Mouse (Mus musculus): ENCODE data around the gene Ifit1. TPM values are rescaled to one million over a fixed set of nuclear protein-coding genes. Genes with fewer than 3 reads are reported as not detected.

The Ifit1 gene
- polyA plus RNA-seq, 1 experiment: not detected

DNA sequence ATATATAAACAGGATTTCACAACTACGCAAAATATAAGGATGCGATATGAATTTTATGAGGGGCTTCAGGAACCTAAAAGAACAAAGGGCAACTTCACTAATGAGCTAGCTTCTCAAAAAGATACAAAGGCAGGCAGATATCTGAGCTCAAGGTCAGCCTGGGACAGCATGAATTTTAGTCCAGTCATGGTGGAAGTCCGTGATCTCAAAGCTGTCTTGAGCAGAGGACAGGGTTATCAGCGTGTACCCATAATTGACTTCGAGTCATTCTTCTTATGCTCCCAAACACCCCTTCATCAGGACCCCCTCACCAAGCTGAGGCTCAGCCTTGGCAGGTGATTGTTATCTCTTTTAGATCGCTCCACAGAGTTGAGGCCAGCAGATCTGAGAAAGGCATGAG lies 10.3 kb downstream of the Ifit1 start:
- TF ChIP-seq CTCF (IDR thresholded peaks at IDR 0.05; ENCODE audit: insufficient read depth, low read depth, low read length) (no peak), POLR2A (IDR thresholded peaks at IDR 0.05; ENCODE audit: insufficient read depth, low read depth, low read length) (no peak)
- H3K4me3 ChIP-seq (ENCODE audit: insufficient read depth, low read depth, low read length): no peak overlapping the region
- WGBS: 90% methylated on average over 6 of the region's 6 CpGs
- no peak overlapping the region for H3K27ac ChIP-seq (ENCODE audit: insufficient read depth, low read depth, low read length)
- H3K4me1 ChIP-seq (ENCODE audit: control insufficient read depth, insufficient read depth, low read length): no peaks in the 10 kb centered on the region

DNA sequence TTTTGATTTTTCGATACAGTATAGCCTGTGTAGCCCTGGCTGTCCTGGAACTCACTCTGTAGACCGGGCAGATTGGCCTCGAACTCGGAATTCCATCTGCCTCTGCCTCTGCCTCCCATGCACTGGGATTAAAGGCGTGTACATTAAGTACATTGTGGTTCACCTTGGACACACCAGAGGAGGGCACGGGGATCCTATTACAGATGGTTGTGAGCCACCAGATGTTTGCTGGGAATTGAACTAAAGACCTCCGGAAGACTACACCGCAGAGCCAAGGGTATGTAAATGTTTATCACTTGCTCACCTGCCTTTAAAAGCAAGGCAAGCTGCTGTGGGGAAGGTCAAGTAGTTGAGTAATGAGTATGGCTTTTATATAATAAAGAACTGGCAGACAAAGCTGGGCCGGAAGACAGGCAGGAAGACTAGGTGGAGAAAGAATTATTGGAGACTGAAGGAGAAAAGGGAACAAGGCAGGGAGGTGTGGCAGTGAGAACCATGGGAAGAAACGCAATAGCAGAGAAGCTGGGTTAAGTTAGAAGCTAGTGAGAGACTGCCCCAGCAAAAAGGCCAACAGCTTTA lies 14.6 kb downstream of the Ifit1 start:
- no peak for TF ChIP-seq POLR2A (IDR thresholded peaks at IDR 0.05; ENCODE audit: insufficient read depth, low read depth, low read length)
- no peak for TF ChIP-seq CTCF (IDR thresholded peaks at IDR 0.05; ENCODE audit: insufficient read depth, low read depth, low read length)

DNA sequence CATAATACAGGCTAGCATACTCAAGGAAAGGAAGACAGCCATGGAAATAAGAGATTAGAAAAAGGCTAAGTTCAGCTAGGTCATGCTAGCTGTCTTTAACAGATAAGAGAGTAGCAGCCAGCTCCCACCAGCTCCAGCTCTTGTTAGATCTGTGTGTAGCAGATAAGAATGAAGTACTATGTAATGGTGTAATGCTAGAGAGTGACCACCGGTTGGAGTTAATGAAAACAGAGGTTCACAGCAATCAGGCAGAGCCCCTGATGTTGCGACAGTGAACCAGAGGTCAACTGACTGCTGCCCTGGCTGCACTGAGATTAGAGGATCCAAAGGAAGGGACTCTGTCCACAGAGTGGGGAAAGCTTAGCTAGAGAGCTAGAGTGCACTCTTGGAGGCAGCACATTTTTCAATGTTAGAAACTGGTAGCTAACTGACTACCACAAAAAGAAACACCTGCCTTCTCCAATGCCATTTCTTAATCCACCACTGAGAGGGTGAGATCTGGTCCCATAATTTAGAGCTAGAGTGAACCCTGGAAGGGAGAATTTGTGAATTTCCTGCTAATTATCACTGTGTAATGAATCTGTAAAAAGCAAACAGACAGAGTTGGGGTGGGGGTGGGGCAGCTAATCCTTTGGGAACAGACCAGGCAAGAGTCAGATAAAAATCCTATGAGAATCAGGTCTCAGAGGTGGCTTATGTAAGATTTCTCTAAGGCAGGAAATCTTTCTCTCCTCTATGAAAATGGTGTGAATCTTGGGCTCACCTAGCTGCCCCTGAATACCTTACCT lies 16.0 kb downstream of the Ifit1 start:
- 51% methylated on average over 2 of the region's 2 CpGs for WGBS
- Histone ChIP-seq H3K27ac (ENCODE audit: insufficient read depth, low read depth, low read length) (no peak overlapping the region), H3K4me1 (ENCODE audit: control insufficient read depth, insufficient read depth, low read length) (no peaks in the 10 kb centered on the region), H3K4me3 (ENCODE audit: insufficient read depth, low read depth, low read length) (no peak overlapping the region)
- TF ChIP-seq CTCF (IDR thresholded peaks at IDR 0.05; ENCODE audit: insufficient read depth, low read depth, low read length) (no peak), POLR2A (IDR thresholded peaks at IDR 0.05; ENCODE audit: insufficient read depth, low read depth, low read length) (no peak)

More for the DNA sequence above, 14.6 kb downstream of the Ifit1 start:
- H3K27ac ChIP-seq (ENCODE audit: insufficient read depth, low read depth, low read length): no peak overlapping the region
- no peaks in the 10 kb centered on the region for H3K4me1 ChIP-seq (ENCODE audit: control insufficient read depth, insufficient read depth, low read length)
- 89% methylated on average over 10 of the region's 10 CpGs for WGBS
- no peak overlapping the region for H3K4me3 ChIP-seq (ENCODE audit: insufficient read depth, low read depth, low read length)

DNA sequence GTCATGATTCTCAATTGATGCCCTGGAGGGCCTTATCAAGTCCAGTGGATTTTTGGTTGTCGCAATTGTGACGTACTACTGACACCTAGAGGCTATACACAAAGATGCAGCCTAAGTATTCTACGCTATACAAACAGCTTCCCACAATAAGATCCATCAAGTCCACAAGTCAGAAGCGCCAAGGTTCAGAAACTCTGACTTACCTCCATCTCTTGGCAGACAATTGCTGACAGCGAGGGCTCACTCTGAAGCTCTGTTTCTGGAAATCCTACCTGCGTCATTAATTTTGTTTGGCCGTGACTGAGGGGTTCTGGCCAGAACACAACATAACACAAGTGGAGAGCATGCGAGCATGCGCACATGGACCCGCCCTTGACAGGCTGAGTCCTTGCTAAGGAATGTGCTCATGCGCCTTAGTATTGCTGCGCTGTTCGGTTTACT lies 21.4 kb downstream of the Ifit1 start:
- Histone ChIP-seq H3K4me3 (ENCODE audit: insufficient read depth, low read depth, low read length) (peak overlapping the region; percentile 51), H3K4me1 (ENCODE audit: control insufficient read depth, insufficient read depth, low read length) (no peaks in the 10 kb centered on the region), H3K27ac (ENCODE audit: insufficient read depth, low read depth, low read length) (no peak overlapping the region)
- 11% methylated on average over 13 of the region's 13 CpGs for WGBS
- 0 out of 2 replicates have a peak, but pooled peaks have one; percentile 24 for TF ChIP-seq POLR2A (IDR thresholded peaks at IDR 0.05; ENCODE audit: insufficient read depth, low read depth, low read length)
- TF ChIP-seq CTCF (IDR thresholded peaks at IDR 0.05; ENCODE audit: insufficient read depth, low read depth, low read length): no peak

DNA sequence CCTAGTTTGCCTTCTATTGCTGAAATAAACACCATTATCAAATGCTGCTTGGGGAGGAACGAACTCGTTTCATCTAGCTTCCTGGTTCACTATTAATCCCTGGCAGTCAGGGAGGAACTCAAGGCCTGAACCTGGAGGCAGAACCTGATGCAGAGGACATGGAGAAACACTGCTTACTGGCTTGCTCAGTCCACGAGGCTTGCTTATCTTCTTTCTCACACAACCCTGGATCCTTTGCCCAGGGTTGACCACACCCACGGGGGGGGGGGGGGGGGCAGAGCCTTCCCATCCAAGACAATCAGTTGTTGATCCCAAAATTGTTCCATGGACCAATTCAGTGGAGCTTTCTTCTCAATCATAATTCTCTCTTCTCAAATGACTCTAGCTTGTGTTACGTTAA lies 22.1 kb downstream of the Ifit1 start:
- no peak for TF ChIP-seq POLR2A (IDR thresholded peaks at IDR 0.05; ENCODE audit: insufficient read depth, low read depth, low read length)
- no peak for TF ChIP-seq CTCF (IDR thresholded peaks at IDR 0.05; ENCODE audit: insufficient read depth, low read depth, low read length)
- H3K4me1 ChIP-seq (ENCODE audit: control insufficient read depth, insufficient read depth, low read length): no peaks in the 10 kb centered on the region
- WGBS: 39% methylated on average over 5 of the region's 5 CpGs
- H3K4me3 ChIP-seq (ENCODE audit: insufficient read depth, low read depth, low read length): no peak overlapping the region
- no peak overlapping the region for H3K27ac ChIP-seq (ENCODE audit: insufficient read depth, low read depth, low read length)

DNA sequence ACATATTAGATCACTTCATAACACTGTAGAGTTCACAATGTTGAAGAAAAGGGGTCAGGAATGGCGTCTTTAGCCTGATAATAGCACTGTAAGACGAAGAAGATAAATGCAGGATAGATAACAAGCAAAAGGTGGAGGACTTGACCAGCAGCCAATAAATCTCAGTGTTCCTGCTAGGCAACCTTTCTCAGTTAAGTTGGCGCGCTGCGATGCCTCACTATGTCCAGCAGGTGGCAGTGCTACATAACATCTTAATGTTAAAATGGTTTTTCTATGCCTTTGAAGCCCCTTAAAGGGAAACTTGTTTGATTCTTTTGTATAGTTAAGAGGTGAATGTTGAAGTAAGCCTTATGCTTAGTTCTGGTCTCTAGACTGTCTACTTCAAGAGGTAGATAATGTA lies 25.5 kb downstream of the Ifit1 start:
- no peaks in the 10 kb centered on the region for H3K4me1 ChIP-seq (ENCODE audit: control insufficient read depth, insufficient read depth, low read length)
- TF ChIP-seq POLR2A (IDR thresholded peaks at IDR 0.05; ENCODE audit: insufficient read depth, low read depth, low read length) (no peak), CTCF (IDR thresholded peaks at IDR 0.05; ENCODE audit: insufficient read depth, low read depth, low read length) (no peak)
- no peak overlapping the region for H3K4me3 ChIP-seq (ENCODE audit: insufficient read depth, low read depth, low read length)
- no peak overlapping the region for H3K27ac ChIP-seq (ENCODE audit: insufficient read depth, low read depth, low read length)
- 7% methylated on average over 5 of the region's 5 CpGs for WGBS

DNA sequence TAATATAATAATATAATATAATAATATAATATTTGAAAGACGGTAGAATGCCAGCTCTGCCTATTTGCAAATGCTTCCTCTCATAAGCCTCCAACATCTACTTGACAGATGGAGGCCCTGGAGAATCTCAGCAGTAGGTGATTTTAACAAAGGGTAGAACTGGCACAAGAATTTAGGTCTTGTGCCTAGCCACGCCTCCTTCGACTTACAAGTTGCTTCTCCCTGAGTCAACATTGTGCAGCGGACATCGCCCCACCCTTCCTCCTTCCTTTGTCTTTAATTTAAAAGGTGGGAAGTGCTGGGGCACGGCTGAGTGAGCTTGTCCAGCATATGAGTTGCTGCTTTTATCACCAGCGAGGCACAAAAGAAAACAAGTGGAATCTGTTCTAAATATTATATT lies 32.8 kb downstream of the Ifit1 start:
- WGBS: 54% methylated on average over 7 of the region's 7 CpGs
- H3K4me1 ChIP-seq (ENCODE audit: control insufficient read depth, insufficient read depth, low read length): peaks cover 2% of the 10 kb centered on the region; the same call in 1 of the 2 replicates
- TF ChIP-seq POLR2A (IDR thresholded peaks at IDR 0.05; ENCODE audit: insufficient read depth, low read depth, low read length) (no peak), CTCF (IDR thresholded peaks at IDR 0.05; ENCODE audit: insufficient read depth, low read depth, low read length) (no peak)
- no peak overlapping the region for H3K4me3 ChIP-seq (ENCODE audit: insufficient read depth, low read depth, low read length)
- no peak overlapping the region for H3K27ac ChIP-seq (ENCODE audit: insufficient read depth, low read depth, low read length)

DNA sequence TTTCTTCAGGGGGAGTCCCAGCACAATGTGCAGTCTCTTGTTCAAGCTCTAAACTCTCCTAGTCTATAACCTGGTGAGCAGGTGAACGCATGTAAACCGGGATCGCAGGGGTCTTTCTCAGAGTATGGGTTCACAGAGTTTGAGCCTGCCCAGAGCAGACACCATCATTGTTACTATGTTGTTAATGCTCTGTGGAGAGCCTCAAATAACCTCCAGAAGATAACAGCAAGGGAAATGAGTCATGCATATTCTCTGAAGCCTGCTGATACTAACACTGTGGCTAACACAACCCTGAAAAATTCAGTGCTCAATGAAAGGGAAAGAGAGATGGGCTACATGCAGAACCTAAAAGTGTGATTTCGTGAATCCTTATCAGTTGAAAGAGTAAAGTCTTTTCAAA lies 37.8 kb downstream of the Ifit1 start:
- Histone ChIP-seq H3K4me1 (ENCODE audit: control insufficient read depth, insufficient read depth, low read length) (peaks cover 2% of the 10 kb centered on the region; the same call in 1 of the 2 replicates), H3K27ac (ENCODE audit: insufficient read depth, low read depth, low read length) (no peak overlapping the region), H3K4me3 (ENCODE audit: insufficient read depth, low read depth, low read length) (no peak overlapping the region)
- 81% methylated on average over 4 of the region's 4 CpGs for WGBS
- TF ChIP-seq CTCF (IDR thresholded peaks at IDR 0.05; ENCODE audit: insufficient read depth, low read depth, low read length): no peak
- no peak for TF ChIP-seq POLR2A (IDR thresholded peaks at IDR 0.05; ENCODE audit: insufficient read depth, low read depth, low read length)

DNA sequence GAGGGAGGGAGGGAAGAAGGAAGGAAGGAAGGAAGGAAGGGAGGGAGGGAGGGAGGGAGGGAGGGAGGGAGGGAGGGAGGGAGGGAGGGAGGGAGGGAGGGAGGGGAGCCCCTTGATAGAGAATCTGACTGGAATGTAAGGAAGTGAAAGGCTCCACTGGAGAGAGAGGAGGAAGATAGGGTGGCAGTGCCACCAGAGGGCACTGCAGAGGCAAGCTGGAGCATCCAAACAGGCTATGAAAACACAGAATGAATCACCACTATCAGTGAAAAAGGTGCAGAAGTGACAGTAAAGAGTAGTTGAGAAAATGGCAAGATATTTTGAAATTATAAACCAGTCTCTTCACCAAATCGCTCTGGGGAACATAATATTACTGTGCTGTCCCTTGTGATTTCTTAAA lies 44.2 kb downstream of the Ifit1 start:
- TF ChIP-seq CTCF (IDR thresholded peaks at IDR 0.05; ENCODE audit: insufficient read depth, low read depth, low read length) (0 out of 2 replicates have a peak, but pooled peaks have one; percentile 26), POLR2A (IDR thresholded peaks at IDR 0.05; ENCODE audit: insufficient read depth, low read depth, low read length) (no peak)
- Histone ChIP-seq H3K27ac (ENCODE audit: insufficient read depth, low read depth, low read length) (no peak overlapping the region), H3K4me3 (ENCODE audit: insufficient read depth, low read depth, low read length) (no peak overlapping the region), H3K4me1 (ENCODE audit: control insufficient read depth, insufficient read depth, low read length) (no peaks in the 10 kb centered on the region)
- WGBS: 62% methylated on average over 1 of the region's 1 CpGs

All from olfactory bulb, adult 2 months (tissue).